Mouse (Mus musculus) liver, embryonic 16.5 days (tissue): ENCODE measurements around the gene Lrrc8d. TPM values are rescaled to one million over a fixed set of nuclear protein-coding genes. Genes with fewer than 3 reads are reported as not detected.
A peak's percentile ranks its signal among the peaks of the same experiment; 100 is the strongest.

ENCODE experiments used
- ATAC-seq: fragments of 200-750 bp; cut with Nextera tagmentation; 2 replicates; pipeline ENCODE4 v1.8.0; 2017; ENCODE audit warnings: low read depth, mild to moderate bottlenecking, moderate number of reproducible peaks, moderate library complexity
- H3K27ac ChIP-seq: fragments of 300-500 bp; sonication (generic); 2 replicates; pipeline ENCODE4 v1.5.1; 2014; ENCODE audit warnings: mild to moderate bottlenecking, low read length
- H3K27me3 ChIP-seq: fragments of 300-500 bp; sonication (generic); 2 replicates; pipeline ENCODE4 v1.6.1; 2014; ENCODE audit warnings: low read depth, low read length, mixed read lengths; ENCODE audit not compliant: control insufficient read depth, insufficient read depth
- H3K36me3 ChIP-seq: fragments of 300-500 bp; sonication (generic); 2 replicates; pipeline ENCODE4 v1.6.1; 2014; ENCODE audit warnings: mild to moderate bottlenecking; ENCODE audit not compliant: control insufficient read depth, insufficient read depth
- H3K4me1 ChIP-seq: fragments of 300-500 bp; sonication (generic); 2 replicates; pipeline ENCODE4 v1.6.1; 2014; ENCODE audit warnings: low read depth, low read length, mixed read lengths; ENCODE audit not compliant: control insufficient read depth
- H3K4me2 ChIP-seq: fragments of 300-500 bp; sonication (generic); 2 replicates; pipeline ENCODE4 v1.6.1; 2014; ENCODE audit warnings: low read depth, low read length, mixed read lengths
- H3K4me3 ChIP-seq: fragments of 300-500 bp; sonication (generic); 2 replicates; pipeline ENCODE4 v1.5.1; 2014; ENCODE audit warnings: low read depth, mild to moderate bottlenecking, low read length
- H3K9ac ChIP-seq: fragments of 300-500 bp; sonication (generic); 2 replicates; pipeline ENCODE4 v1.6.1; 2014; ENCODE audit warnings: low read depth, low read length
- H3K9me3 ChIP-seq: fragments of 300-500 bp; sonication (generic); replicated peaks from 2 replicates; pipeline ENCODE4 v1.6.1; 2016; ENCODE audit warnings: low read length; ENCODE audit not compliant: control insufficient read depth
- WGBS: fragments of 180-500 bp; shearing (Covaris S2); extraction: QIAGEN DNeasy Blood & Tissue Kit; methylation state at CpG from one replicate; pipeline ENCODE4 v1.1.7; 2014; ENCODE audit not compliant: insufficient replicate concordance; 5-methylcytosine and 5-hydroxymethylcytosine counted together
- polyA plus RNA-seq: library from polyadenylated mRNA; unstranded; fragments of >200 nt; fragmentation: Nextera tagmentation; extraction: Ambion mirVana; gene quantifications from 2 replicates; pipeline ENCODE4 v1.2.1, GENCODE M21; 2015

The Lrrc8d gene
- polyA plus RNA-seq, 1 experiment from 2014 or later: 8.0 TPM

DNA sequence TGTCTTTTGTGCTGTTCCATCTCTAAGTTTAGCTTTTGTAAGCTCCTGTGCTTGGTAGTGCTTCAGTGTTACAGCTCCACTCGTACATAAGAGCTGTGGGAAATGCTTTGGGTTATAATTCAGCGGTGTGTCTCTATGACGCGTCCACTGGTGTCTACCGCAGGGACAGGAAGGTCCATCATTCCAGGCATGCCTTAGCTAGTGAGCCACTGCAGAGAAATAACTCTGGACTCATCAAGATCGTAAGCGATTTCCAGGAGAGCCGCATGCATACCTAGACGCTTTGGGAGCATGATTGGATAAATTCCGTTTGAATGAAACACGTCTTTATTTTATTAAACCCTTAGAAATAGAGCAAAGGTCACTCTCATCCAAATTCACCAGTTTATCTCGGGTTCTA, 106.2 kb downstream of the Lrrc8d start:
- WGBS: 80% methylated on average over 12 of the region's 12 CpGs
- ATAC-seq: no peak
- no peak overlapping the region for H3K4me3 ChIP-seq
- H3K9ac ChIP-seq: no peak overlapping the region
- H3K27me3 ChIP-seq: no peaks in the 10 kb centered on the region
- H3K36me3 ChIP-seq: no peaks in the 10 kb centered on the region
- no peak overlapping the region for H3K4me2 ChIP-seq
- H3K27ac ChIP-seq: no peak overlapping the region
- H3K9me3 ChIP-seq: no peaks in the 10 kb centered on the region
- peaks cover 13% of the 10 kb centered on the region for H3K4me1 ChIP-seq

DNA sequence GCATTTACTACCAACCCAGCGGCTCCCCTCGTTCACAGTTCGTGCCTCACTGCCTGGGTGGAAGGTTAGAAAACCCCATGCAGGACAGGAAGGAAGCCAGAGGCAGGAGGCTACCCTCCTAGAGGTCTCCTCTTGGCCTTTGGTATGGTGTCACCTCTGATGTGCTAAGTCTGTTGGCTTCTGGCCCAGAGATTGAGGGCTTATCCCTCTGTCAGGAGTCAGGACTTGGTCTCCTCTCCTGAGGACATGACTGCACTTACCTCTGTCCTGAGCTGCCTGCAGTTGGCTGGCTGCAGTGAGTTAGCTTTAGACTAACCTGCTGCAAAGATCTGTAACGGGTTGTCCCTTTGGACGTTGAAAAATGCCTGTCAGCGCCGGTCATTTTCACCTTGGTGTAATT, 107.7 kb downstream of the Lrrc8d start:
- Histone ChIP-seq H3K9ac (no peak overlapping the region), H3K9me3 (no peaks in the 10 kb centered on the region), H3K36me3 (peaks cover 10% of the 10 kb centered on the region), H3K4me3 (no peak overlapping the region), H3K4me2 (no peak overlapping the region), H3K27me3 (no peaks in the 10 kb centered on the region), H3K4me1 (peaks cover 11% of the 10 kb centered on the region), H3K27ac (no peak overlapping the region)
- 50% methylated on average over 7 of the region's 7 CpGs for WGBS
- peak; percentile 64; the same call in 1 of the 2 replicates for ATAC-seq

DNA sequence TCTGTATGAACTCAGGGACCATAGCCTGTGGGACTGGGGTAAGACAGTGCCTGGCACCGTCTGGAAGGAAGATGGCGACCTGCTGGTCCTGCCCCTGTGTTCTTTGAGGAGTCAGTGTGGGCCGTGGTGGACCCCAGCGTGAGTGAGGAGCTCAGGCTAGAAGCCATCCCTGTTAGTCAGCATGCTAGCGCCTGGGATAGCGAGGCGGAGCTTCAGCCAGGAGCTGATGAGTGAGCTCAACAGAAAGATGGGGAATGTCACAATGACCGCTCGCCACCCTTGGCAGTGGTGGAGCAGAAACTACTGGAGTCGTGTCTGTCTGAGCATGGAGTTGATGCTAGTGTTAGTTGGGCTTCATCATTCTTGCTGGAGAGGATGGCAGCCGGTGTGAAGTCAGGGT, 109.3 kb downstream of the Lrrc8d start:
- Histone ChIP-seq H3K9ac (no peak overlapping the region), H3K27ac (no peak overlapping the region), H3K4me3 (no peak overlapping the region), H3K27me3 (no peaks in the 10 kb centered on the region), H3K9me3 (peaks cover 3% of the 10 kb centered on the region), H3K4me2 (no peak overlapping the region), H3K36me3 (peaks cover 26% of the 10 kb centered on the region), H3K4me1 (peaks cover 11% of the 10 kb centered on the region)
- WGBS: 72% methylated on average over 11 of the region's 11 CpGs
- no peak for ATAC-seq

DNA sequence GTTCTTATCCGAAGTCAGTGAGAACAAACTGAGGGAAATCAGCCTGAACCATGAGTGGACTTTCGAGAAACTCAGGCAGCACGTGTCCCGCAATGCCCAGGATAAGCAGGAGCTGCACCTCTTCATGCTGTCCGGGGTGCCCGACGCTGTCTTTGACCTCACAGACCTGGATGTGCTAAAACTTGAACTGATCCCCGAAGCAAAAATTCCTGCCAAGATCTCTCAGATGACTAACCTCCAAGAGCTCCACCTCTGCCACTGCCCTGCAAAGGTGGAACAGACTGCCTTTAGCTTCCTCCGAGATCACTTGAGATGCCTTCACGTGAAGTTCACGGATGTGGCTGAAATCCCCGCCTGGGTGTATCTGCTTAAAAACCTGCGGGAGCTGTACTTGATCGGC, 113.3 kb downstream of the Lrrc8d start:
- no peak for ATAC-seq
- 90% methylated on average over 14 of the region's 14 CpGs for WGBS
- no peak overlapping the region for H3K4me3 ChIP-seq
- no peaks in the 10 kb centered on the region for H3K27me3 ChIP-seq
- H3K27ac ChIP-seq: no peak overlapping the region
- H3K4me2 ChIP-seq: no peak overlapping the region
- peaks cover 27% of the 10 kb centered on the region for H3K36me3 ChIP-seq
- H3K4me1 ChIP-seq: peaks cover 7% of the 10 kb centered on the region
- no peak overlapping the region for H3K9ac ChIP-seq
- peaks cover 3% of the 10 kb centered on the region for H3K9me3 ChIP-seq

DNA sequence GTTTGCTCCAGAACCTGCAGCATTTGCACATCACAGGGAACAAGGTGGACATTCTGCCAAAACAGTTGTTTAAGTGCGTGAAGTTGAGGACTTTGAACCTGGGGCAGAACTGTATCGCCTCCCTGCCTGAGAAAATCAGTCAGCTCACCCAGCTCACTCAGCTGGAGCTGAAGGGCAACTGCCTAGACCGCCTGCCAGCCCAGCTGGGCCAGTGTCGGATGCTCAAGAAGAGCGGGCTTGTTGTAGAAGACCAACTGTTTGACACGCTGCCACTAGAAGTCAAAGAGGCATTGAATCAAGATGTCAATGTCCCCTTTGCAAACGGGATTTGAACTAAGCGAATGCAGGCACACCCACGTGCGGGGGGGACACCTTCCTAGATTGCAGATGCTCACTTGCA, 114.2 kb downstream of the Lrrc8d start:
- WGBS: 76% methylated on average over 10 of the region's 10 CpGs

DNA sequence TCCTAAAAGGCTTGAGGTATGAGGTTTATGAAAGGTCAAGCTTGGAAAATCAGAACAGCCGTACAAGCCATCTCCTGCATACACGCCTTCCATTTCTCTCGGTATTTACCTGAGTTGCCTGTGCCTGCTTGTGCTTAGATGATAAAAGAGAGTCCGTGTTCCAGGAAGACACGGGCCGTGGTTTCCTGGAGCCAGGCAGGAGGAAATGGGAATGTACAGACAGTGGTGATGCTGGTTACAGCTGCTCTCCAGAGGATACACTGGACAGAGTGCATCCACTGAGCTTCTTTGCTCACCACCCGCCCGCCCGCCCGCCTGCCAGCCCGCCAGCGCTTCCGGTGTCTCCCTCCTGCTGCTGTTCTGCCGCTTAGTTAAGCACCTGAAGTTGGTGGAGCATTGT, 116.3 kb downstream of the Lrrc8d start:
- H3K27me3 ChIP-seq: no peaks in the 10 kb centered on the region
- no peak for ATAC-seq
- peaks cover 3% of the 10 kb centered on the region for H3K9me3 ChIP-seq

More for the DNA sequence above, 114.2 kb downstream of the Lrrc8d start:
- ATAC-seq: no peak
- Histone ChIP-seq H3K4me2 (no peak overlapping the region), H3K9me3 (peaks cover 3% of the 10 kb centered on the region), H3K27me3 (no peaks in the 10 kb centered on the region), H3K36me3 (peaks cover 27% of the 10 kb centered on the region), H3K9ac (no peak overlapping the region), H3K27ac (no peak overlapping the region), H3K4me3 (no peak overlapping the region), H3K4me1 (peaks cover 4% of the 10 kb centered on the region)

DNA sequence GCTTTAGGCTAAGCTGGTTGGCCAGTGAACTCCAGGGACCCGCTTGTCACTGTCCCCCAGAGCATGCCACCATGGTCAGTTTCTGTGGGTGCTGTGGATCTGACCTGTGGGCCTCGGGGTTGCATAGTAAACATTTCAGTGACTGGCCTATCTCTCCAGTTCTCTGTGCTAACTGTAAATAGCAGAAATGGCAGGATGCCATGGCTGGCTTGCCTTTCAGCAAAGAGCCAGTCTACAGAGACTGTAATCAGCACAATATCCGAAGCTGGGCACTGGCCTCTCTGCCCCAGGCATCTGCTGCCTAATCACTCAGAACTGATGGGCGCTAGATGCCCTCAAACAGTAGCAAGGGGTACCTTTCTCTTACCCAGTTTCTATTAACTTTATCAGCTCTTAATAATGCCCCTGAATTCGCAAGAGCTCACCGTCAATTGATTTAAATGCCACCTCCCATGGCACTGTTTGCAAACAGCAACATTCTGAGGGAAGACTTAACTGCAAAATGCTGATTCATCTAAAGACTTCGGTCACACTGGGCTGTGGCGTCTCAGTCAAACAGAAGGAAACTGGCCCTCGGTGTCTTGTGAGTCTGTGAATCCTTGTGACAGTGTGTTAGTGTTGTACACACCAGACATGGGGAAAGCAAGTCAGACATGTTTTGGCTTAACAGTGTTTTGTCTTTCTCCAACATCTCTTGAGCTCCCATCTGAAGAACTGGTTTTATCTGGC, 117.6 kb downstream of the Lrrc8d start:
- no peak overlapping the region for H3K4me3 ChIP-seq
- peak; percentile 54; the same call in 1 of the 2 replicates for ATAC-seq
- H3K27me3 ChIP-seq: no peaks in the 10 kb centered on the region
- no peak overlapping the region for H3K9ac ChIP-seq
- peaks cover 17% of the 10 kb centered on the region for H3K36me3 ChIP-seq
- peaks cover 3% of the 10 kb centered on the region for H3K9me3 ChIP-seq
- no peak overlapping the region for H3K27ac ChIP-seq
- WGBS: 45% methylated on average over 9 of the region's 9 CpGs
- H3K4me2 ChIP-seq: no peak overlapping the region
- peaks cover 4% of the 10 kb centered on the region for H3K4me1 ChIP-seq

More for the DNA sequence above, 116.3 kb downstream of the Lrrc8d start:
- peaks cover 4% of the 10 kb centered on the region for H3K4me1 ChIP-seq
- peaks cover 27% of the 10 kb centered on the region for H3K36me3 ChIP-seq
- H3K27ac ChIP-seq: no peak overlapping the region
- H3K4me3 ChIP-seq: no peak overlapping the region
- H3K9ac ChIP-seq: no peak overlapping the region
- 79% methylated on average over 14 of the region's 14 CpGs for WGBS
- H3K4me2 ChIP-seq: no peak overlapping the region

DNA sequence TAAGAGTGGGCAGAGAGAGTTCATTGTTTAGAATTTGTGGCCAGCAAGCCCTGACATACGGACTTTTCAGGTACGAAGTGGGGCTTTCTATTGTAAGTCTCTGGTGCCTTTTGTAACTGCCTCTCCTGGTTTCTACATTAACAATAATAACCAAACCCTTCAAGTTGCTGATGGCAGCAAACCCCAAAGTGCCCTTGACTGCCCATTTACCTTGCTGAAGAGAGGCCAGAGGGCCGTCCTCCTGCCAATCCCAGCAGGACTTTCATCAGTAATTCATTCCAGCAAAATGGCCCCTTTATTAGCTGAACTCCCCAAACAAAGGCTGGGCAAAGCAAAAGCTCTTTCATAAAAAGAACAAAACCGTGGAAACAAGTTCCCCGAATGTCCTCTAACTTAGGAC, 118.6 kb downstream of the Lrrc8d start:
- peaks cover 7% of the 10 kb centered on the region for H3K36me3 ChIP-seq
- peaks cover 4% of the 10 kb centered on the region for H3K4me1 ChIP-seq
- H3K27ac ChIP-seq: no peak overlapping the region
- no peak overlapping the region for H3K4me2 ChIP-seq
- no peaks in the 10 kb centered on the region for H3K27me3 ChIP-seq
- no peak overlapping the region for H3K4me3 ChIP-seq
- H3K9ac ChIP-seq: no peak overlapping the region
- no peaks in the 10 kb centered on the region for H3K9me3 ChIP-seq
- ATAC-seq: no peak
- WGBS: 83% methylated on average over 5 of the region's 5 CpGs

DNA sequence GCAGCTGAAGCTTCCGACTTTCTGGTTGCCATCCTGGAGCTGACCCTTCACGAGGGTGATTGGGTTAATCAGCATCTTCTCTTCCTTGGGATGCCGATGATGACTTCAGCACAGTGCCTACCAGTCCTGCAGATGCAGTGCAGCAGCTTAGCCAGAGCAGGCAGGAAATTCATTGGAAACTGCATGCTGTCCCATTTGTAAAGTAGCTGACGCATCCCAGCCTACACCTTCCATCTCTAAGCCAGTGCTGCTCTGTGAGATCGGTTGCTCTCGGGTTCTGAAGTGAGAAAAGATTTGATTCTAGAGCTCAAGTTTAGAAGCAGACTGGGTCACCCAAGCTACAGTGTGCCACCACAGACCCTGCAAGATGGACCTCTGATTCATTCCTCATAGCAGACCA, 121.6 kb downstream of the Lrrc8d start:
- H3K4me3 ChIP-seq: no peak overlapping the region
- H3K4me2 ChIP-seq: no peak overlapping the region
- H3K9me3 ChIP-seq: no peaks in the 10 kb centered on the region
- no peak for ATAC-seq
- no peaks in the 10 kb centered on the region for H3K36me3 ChIP-seq
- WGBS: 72% methylated on average over 6 of the region's 6 CpGs
- no peaks in the 10 kb centered on the region for H3K27me3 ChIP-seq
- no peak overlapping the region for H3K9ac ChIP-seq
- H3K4me1 ChIP-seq: peaks cover 19% of the 10 kb centered on the region
- no peak overlapping the region for H3K27ac ChIP-seq
